ENCODE assay signal across 8 mouse cellular contexts in genomic region chr9:80688481-80689086, GRCm38 (mm10).
DNase-seq lines count a peak whose midpoint lies in the region; ATAC-seq lines count a peak whose summit lies in the region.
"Had no signal": no experiment of that assay in that cellular context is flagged by ENCODE, and none has a peak within 500 bp of the region (broad histone marks: within the 10 kb centered on the region; RNA-seq: fewer than 3 reads in every experiment).

No protein-coding gene starts in this region.

- peak; percentile 65 for DNase-seq in retina, postnatal 1 day
- no peak for DNase-seq in retina, embryonic 14.5 days (ENCODE audit: low spot score)
- peak; percentile 34 to 46 for DNase-seq in cerebellum, postnatal 25 days
- no peak for DNase-seq in left cerebral cortex, postnatal 25 days (ENCODE audit: low spot score in 2 of 2)
- no peak for DNase-seq in B cell, adult 2 months

- WGBS in neural tube, embryonic 13.5 days = 64% methylated on average over 9 of the region's 9 CpGs

- H3K27me3 ChIP-seq in neural tube, embryonic 13.5 days = no peaks in the 10 kb centered on the region
- H3K27me3 ChIP-seq: midbrain, embryonic 12.5 days had no signal

- no peaks in the 10 kb centered on the region for H3K36me3 ChIP-seq in neural tube, embryonic 13.5 days
- H3K36me3 ChIP-seq: midbrain, embryonic 12.5 days had no signal

- no peak overlapping the region for H3K9ac ChIP-seq in neural tube, embryonic 13.5 days
- H3K9ac ChIP-seq: midbrain, embryonic 12.5 days had no signal

- 0 out of 2 replicates have a peak overlapping the region, but pooled peaks have one; percentile 5 for H3K27ac ChIP-seq in neural tube, embryonic 13.5 days (replicated peaks)
- H3K27ac ChIP-seq: midbrain, embryonic 12.5 days had no signal

- no peak overlapping the region for H3K4me2 ChIP-seq in neural tube, embryonic 13.5 days
- H3K4me2 ChIP-seq: midbrain, embryonic 12.5 days had no signal

- peaks cover 5% of the 10 kb centered on the region; the same call in 1 of the 2 replicates for H3K4me1 ChIP-seq in neural tube, embryonic 13.5 days (replicated peaks)
- H3K4me1 ChIP-seq: midbrain, embryonic 12.5 days had no signal

- intact Hi-C loops in left cerebral cortex, postnatal 25 days (cut with DNase I) = no loop called here

- no peaks in the 10 kb centered on the region for H3K9me3 ChIP-seq in neural tube, embryonic 13.5 days
- H3K9me3 ChIP-seq: midbrain, embryonic 12.5 days had no signal

- H3K4me3 ChIP-seq in neural tube, embryonic 13.5 days = no peak overlapping the region
- H3K4me3 ChIP-seq: midbrain, embryonic 12.5 days had no signal

- peak; percentile 98 for ATAC-seq in hematopoietic stem cell, adult 5-6 weeks (replicated peaks in 1 of 2; ENCODE audit: insufficient read depth in 1 of 2, low FRiP score in 2 of 2, low TSS enrichment in 1 of 2, low read depth in 1 of 2, poor library complexity in 2 of 2, severe bottlenecking in 2 of 2)
- ATAC-seq in neural tube, embryonic 13.5 days (ENCODE audit: low read depth) = no peak

Comparison
In these comparisons a context has a peak if more than half of its experiments do, and no peak if none do; other contexts are left out.
1. DNase-seq: peak in retina, postnatal 1 day (single experiment) and cerebellum, postnatal 25 days (2 of 2); none in retina, embryonic 14.5 days (single experiment), left cerebral cortex, postnatal 25 days (0 of 2) and B cell, adult 2 months (0 of 2).